Mouse (Mus musculus): ENCODE data around the gene Arg2.
"Not testable (repeated sequence)": the region's sequence is repeated elsewhere in the genome, so short reads cannot be mapped to it uniquely, and the experiment has no call there.

Arg2 gene

DNA sequence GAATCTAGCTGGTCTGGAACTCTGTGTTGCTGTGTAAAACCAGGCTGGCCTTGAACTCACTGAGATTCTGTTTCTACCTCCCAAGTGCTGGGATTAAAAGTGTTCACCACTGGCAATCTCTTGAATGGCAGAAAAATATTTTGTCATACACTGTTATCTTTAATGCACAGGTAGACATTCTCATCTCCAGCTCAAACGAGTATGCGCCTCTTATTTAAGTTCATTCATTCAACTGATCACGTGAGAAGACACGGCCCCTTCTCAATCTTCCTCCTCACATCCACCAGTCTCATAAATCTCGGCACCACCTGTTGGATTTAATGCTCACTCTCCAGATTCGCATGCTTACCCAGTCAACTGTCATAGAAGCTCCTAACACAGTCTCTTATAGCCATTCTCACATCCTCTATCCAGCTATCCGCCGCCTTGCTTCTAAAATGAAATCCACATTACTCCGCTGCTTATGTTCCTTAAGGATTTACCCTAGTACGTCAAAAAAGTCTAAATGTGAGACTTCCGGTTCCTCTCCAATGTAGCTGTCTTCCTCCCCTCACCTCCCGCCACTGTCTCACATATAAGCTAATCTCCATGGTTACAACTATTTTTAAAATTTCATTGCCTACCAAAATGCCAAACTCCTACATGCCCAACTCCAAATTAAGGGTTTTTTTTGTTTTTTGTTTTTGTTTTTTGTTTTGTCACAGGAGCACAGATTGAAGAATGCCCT is 40.9 kb downstream of the Arg2 start:
- DNase-seq (ENCODE audit: low read depth, low spot score), result no peak

DNA sequence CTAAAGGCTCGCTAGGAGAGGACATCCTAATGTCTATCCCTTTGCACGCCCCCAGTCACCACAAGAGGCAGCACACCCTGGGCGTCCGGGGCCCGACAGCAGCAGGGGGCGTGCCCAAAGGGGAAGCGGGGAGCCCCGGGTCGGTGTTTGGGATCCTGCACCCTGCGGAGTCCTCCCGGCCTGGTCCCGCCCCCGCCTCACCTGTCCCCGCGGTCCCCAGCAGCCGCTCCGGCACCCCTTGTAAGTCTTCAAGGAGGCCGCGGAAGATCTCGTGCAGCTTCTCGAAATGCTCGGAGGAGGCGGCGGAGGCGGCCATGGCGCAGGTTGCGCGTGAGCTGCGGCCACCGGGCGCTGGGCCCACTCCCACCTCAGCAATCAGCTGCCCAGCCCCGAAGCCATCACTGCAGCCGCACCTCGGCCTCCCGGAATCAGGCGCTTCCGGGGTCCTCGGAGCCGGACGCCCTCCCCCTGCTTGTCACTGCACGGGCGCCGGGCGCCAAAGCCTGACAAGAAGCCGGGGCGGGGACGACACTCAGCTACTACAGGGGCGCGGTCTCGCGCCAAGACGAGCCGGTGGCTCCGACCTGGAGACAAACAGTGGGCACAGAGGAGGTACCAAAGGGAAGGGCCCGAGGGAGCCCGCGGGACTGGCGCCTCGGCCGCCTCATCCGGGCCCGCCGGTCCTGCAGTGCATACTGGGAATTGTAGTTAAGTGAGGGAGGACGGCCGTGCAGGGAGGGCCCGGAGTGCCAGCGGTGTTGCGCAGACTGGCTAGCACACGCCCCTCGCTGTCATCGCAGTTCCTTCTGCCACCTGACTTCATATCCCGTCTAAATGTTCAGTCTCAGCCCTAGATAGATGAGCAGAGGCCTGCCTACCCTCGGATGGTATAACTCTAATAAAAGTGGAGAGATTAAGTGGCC is 41.7 kb downstream of the Arg2 start, which contains the start of gene Vti1b:
TSS of gene Vti1b (minus strand) at position 649 of the 923 bp plus-strand sequence.
- peak; percentile 84 for DNase-seq (ENCODE audit: low read depth, low spot score)

GRCm38 (mm10) chr12:79173721-79174120 is 43.1 kb downstream of the Arg2 start:
- DNase-seq (ENCODE audit: low read depth, low spot score), result no peak

DNA sequence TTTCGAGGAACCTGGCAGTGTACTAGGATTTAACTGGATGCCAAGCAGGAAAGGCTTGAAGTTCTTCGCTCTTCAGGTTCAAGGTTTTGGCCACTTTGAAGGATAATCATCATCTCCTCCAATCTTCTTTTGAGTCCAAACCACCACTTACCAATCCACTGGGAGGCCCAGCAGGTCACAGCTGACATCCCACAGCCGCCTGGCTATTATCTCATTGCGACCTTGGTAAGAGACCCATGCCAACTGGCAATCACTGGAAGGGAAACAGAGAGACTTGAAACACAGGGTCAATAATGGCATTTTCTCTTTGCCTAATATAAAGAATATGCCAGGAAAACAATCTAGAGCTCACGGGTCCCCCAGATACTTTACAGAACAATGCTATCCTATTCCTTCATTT is 45.4 kb downstream of the Arg2 start:
- DNase-seq (ENCODE audit: low read depth, low spot score), result no peak

- DNase-seq (ENCODE audit: low read depth, low spot score), result not testable (repeated sequence)
Measured at GRCm38 (mm10) chr12:79185160-79185559, 54.6 kb downstream of the Arg2 start.

DNA sequence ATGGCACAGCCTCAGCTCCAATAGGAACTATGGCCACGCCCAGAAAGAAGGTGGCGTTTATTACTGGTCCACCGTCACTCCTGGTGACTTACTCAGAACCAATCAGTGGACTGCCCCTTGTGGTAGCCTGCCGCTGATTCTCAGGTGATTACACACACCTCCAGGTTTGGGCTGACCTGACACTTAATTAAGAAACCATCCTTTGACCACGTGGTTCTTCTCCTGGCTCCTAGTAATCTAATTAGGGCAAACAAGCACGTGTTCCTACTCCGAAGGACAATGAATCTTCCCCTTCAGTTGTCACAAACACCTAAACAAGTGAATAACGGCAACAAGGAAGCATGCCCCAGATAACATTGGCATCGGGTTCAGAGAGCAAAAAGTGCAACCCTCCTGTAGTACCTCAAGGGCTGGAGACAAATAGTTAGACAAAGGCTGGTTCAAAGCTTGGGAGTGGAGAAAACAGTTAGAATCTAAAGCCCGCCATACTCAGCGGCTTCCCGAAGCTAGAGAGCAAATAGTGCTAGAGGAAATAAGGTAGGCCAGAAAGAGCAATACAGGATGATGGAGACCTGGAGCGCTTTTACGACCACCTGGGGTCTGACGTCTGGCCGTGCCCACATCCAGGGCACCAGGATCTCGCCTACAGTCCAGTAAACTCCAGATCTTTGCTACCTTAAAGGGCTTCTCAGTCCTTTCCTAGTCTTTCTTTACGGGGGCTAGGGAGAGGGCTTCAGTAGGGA is 60.5 kb downstream of the Arg2 start:
- DNase-seq (ENCODE audit: low read depth, low spot score), result no peak

DNA sequence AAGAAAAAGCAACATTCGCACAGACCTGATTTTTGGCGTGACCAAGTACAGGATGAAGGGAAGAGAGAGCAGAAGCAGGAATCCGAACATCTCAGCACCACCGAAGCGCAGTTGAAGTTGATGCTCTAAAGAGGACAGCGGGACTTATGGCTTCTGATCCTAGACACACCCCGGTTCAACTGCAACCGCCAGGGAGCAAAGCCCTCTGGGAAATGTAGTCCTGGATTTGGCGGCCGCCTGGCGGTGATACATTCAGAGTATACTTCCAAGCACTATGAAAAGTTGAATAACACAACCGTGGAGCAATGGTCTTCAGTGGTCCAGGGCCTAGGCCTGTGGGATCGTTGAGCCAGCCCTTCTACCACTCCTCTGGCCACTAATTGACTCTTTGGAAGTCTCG is 61.1 kb downstream of the Arg2 start:
- DNase-seq (ENCODE audit: low read depth, low spot score), result peak; percentile 42

- DNase-seq (ENCODE audit: low read depth, low spot score), result no peak
Measured at GRCm38 (mm10) chr12:79192193-79192592, 61.6 kb downstream of the Arg2 start, which contains the start of gene Rdh11. Gene Rdh11 (minus strand): TSS chr12:79192293.

DNA sequence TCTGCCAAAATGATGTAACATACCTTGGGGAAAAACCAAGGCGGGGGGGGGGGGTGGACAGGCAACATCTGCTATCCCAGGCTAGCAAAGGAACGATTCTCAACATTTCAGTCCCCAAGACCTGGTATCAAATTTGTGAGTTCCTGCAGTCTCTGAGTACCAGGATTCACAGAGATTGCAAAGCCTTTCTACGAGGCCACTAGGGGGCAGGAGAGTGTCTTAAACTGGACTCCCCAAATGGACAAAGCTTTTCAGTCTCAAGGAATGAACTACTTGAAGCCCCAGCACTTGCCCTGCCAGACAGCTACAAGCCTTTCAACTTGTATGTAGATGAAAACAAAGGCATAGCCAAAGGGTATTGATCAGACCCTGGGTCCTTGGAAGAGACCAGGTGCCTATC is 62.9 kb downstream of the Arg2 start:
- peak; percentile 60 for DNase-seq (ENCODE audit: low read depth, low spot score)

DNA sequence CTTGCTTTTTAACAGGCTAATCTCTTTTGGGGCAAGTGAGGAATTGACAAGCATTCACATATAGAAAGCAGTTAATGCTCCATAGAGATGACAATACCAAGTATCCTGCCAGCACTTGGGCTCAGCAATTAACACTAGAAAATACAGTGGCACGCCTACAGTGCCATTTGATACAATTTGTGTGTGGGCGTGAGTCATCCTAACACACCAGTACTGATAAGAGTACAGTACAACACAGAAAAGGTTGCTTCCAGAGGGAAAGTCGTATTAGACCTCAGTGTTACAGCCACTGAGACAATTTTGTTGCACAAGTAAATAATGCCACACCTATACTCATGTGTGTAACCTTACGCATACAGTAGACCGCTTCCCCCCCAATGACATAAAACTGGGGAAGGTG is 66.5 kb downstream of the Arg2 start:
- DNase-seq (ENCODE audit: low read depth, low spot score), result no peak

- DNase-seq (ENCODE audit: low read depth, low spot score), result no peak
Measured at GRCm38 (mm10) chr12:79201882-79202281, 71.3 kb downstream of the Arg2 start.

Measured in skeletal muscle tissue, adult 2 months (tissue).